Mouse (Mus musculus) spleen, postnatal 4 days (tissue): ENCODE results near the gene Ptrhd1.
"Not testable (repeated sequence)": the region's sequence is repeated elsewhere in the genome, so short reads cannot be mapped to it uniquely, and the experiment has no call there.

ENCODE experiments used
- DNase-seq, 2 experiments: peaks; one replicate each; pipeline ENCODE4 v3.0.0; 2022; ENCODE audit warnings: low spot score in 2 of 2

The Ptrhd1 gene

DNA sequence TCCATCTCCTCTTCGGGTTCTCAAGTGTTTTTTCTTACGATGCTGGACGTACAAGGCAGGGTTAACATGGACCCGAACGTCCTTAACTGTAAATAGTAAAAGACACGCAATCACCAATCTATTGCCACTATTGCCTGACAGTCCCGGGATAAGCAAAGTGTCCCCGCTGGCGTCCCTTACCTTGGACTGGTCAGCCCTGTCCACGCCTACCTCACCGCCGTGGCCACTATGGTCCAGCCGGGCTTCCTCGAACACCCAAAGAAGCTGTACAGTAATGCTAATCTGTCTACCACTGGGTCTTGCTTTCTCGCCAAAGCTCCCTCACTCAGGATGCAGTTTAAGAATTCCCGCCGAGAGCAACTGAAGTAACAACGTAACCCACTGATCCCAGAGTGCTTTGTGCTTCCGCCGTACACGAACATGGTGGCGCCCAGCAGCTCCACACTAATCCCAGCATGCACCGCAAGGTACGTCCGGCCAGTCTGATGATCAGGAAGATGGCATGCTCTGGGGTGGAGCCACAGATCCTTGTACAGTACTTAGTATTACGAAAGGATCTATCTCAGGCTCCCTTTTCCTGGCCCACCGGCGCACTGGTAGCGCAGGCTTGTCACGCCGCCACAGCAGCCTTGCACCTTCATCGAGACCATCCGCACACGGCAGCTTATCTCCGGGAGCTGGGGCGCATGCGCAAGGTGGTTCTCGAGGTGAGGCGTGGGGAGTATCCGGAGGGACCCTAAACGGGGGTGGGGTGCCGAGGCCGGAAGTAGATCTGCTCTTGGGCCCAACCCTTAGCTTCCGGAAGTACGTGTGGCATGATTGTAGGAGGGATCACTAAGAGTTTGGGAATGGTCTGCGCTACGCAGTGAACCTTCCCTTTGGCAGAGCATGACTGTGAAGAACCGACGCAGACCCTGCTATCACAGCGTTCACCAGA is at the start of gene Ptrhd1, which contains the start of gene Cenpo:
Ptrhd1 (plus strand) TSS at position 456 of the 937 bp plus-strand sequence.
Cenpo (minus strand) TSS at position 723 of the 937 bp plus-strand sequence.
- DNase-seq, result peak; percentile 92 to 94

DNA sequence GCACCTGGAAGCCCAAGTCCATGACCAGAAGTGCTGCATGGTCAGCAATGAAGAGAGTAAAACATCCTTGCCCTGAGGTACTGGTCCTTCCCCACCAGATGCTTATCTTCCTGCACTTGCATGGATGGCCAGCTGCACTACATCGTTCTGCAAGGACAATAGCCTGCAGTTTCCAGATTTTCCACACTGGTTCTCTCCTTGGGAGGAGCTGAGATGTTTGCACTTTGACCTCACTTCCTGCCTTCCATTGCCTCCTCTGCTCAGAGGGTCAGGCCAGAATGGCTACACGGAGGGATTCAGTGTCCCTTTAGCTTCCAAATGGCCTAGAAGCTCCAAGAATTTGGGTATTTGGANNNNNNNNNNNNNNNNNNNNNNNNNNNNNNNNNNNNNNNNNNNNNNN is 49.2 kb upstream of the Ptrhd1 start:
- DNase-seq, result no peak

GRCm38 (mm10) chr12:4188171-4189059 is 45.4 kb upstream of the Ptrhd1 start:
- no peak for DNase-seq

- no peak for DNase-seq
Measured at GRCm38 (mm10) chr12:4189060-4189447, 44.8 kb upstream of the Ptrhd1 start.

GRCm38 (mm10) chr12:4192514-4192913 is 41.3 kb upstream of the Ptrhd1 start:
- DNase-seq, result no peak

- DNase-seq, result no peak
Measured at GRCm38 (mm10) chr12:4193025-4193740, 40.6 kb upstream of the Ptrhd1 start.

GRCm38 (mm10) chr12:4194643-4195042 is 39.2 kb upstream of the Ptrhd1 start:
- no peak for DNase-seq

- DNase-seq, result no peak
Measured at GRCm38 (mm10) chr12:4198702-4199101, 35.1 kb upstream of the Ptrhd1 start.

DNA sequence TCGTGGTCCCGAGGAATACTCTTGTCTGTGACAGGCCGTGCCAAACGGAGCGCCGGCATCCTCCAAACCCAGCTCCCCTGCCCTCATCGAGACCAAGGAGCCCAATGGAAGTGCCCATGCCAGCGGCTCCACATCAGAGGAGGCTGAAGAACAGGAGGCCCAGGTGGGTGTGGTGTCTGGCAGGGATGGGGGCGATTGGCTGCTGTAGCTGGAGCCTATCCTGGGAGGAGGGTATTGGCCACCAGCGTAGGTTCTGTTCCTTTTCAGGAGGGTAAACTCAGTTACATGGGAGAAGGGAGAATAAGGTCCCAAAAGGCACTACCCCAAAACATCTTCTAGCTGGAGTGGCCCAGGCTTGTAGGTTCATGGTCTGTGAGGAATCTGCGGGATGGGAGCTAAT is 34.6 kb upstream of the Ptrhd1 start:
- DNase-seq, result no peak

DNA sequence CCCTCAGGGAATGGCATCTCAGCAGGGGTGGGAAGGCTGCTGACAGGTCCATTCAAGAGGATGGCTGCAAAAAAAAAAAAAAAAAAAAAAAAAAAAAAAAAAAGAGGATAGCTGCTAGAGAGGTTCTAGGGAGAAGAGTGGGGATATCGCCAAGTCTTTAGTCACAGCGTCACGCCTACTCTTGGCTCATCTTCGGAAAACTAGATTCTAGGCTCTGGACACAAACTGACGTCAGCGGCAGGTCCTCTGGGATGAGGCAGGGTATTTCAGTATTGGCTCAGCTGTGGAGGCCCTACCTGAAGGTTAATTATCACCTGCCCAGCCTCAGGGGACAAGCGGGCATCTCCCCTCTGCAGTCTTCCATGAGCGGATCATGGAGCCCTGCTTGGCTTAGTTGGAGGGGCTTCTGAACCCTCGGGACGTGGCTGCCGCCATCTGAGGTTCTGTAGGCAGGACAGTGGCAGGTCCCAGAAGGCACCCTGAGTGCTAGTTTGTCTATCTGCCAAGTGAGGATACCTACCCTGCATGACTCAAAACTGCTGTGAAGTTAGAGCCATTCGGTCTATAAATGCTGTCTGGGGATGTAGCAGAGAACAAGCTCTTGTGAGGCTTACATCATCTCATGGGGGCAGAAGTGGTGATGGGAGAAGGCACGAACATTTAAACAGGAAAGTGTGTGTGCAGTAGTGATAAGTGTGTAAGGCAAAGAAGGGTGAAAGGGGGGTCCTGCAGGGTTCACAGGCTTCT is 32.2 kb upstream of the Ptrhd1 start:
- no peak for DNase-seq

- no peak for DNase-seq
Measured at GRCm38 (mm10) chr12:4202206-4202605, 31.6 kb upstream of the Ptrhd1 start.

GRCm38 (mm10) chr12:4206106-4206505 is 27.7 kb upstream of the Ptrhd1 start:
- DNase-seq, result no peak

GRCm38 (mm10) chr12:4208405-4209133 is 25.3 kb upstream of the Ptrhd1 start:
- peak; percentile 38 to 71 for DNase-seq

DNA sequence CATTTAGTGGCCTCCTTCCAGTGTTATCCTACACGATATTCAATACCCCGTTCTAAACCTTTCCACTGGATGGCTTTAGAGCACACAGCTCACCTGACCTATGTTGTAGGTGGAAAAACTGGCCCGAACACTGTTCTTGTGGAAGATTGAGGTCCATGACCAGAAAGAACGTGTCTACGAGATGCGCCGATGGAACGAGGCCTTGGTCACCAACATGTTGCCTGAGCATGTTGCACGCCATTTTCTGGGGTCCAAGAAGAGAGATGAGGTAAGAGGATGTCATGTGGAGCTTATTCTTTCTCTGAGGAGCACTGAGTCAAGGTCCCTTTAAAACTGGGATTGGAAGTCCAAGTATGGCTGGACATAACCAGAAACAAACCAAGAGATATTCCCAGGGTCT is 24.6 kb upstream of the Ptrhd1 start:
- DNase-seq, result no peak

- peak in 1 of 2 experiments; percentile 45 for DNase-seq
Measured at GRCm38 (mm10) chr12:4211174-4211573, 22.7 kb upstream of the Ptrhd1 start.

DNA sequence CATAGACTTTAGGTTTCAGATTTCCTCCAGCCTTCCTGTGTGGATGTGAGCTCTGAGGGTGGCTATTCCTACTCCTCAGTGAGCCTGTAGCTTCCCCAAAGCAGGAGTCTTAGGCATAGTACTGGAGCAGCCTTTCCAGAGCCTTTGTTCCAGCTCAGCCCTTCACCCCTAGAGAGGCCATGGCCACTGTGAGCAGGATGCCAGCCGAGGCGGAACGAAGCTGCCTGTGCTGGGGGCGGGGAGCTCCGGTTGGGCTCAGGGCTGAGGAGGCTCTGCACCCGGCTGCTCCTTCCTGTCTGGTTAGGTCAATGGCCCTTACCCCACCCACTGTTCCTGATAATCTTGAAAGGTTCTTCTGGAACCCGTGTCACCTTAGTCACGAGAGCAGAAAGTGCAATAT is 20.9 kb upstream of the Ptrhd1 start:
- no peak for DNase-seq

GRCm38 (mm10) chr12:4230156-4230555 is 3.7 kb upstream of the Ptrhd1 start:
- DNase-seq, result no peak

DNA sequence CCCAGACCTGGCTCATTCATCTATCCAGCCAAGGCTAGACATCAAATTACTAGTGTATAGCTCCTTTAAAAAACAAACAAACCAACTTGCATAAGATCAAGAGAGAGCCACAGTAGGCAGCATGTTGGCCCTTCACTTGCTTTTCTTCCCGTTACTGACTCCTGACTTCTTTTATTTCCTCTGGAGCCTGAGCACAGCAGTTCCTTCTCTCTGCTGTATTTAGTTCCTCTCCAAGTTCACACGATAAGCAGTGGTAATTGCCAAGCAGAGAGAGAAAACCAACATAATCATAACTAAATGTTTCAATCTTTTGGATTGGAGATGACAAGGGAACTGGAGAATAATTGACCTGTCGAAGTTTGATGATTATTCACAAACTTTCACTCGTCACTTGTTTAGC is 1.1 kb upstream of the Ptrhd1 start:
- DNase-seq, result no peak

- DNase-seq, result no peak
Measured at GRCm38 (mm10) chr12:4237481-4237880, 3.7 kb downstream of the Ptrhd1 start.

- DNase-seq, result not testable (repeated sequence)
Measured at GRCm38 (mm10) chr12:4240281-4240680, 6.5 kb downstream of the Ptrhd1 start.
